Mouse (Mus musculus) CD4-positive naive resting alpha-beta T cell, adult 57 days (primary cell): ENCODE measurements around the gene Cd19. TPM values are rescaled to one million over a fixed set of nuclear protein-coding genes. Genes with fewer than 3 reads are reported as not detected.

Source experiments
- total RNA-seq: library from RNA; stranded (reverse); gene quantifications from one replicate; pipeline ENCODE4 v1.2.4, GENCODE M21; 2023

Gene Cd19
- total RNA-seq = 42.7 TPM

GRCm38 (mm10) chr7:126414725-126415124 lies at the start of gene Cd19:
TSS of gene Cd19 (minus strand) at chr7:126414889.

GRCm38 (mm10) chr7:126463004-126463403 lies 48.3 kb upstream of the Cd19 start, which contains the start of gene Atp2a1:
TSS of gene Atp2a1 (minus strand) at chr7:126463108.

DNA sequence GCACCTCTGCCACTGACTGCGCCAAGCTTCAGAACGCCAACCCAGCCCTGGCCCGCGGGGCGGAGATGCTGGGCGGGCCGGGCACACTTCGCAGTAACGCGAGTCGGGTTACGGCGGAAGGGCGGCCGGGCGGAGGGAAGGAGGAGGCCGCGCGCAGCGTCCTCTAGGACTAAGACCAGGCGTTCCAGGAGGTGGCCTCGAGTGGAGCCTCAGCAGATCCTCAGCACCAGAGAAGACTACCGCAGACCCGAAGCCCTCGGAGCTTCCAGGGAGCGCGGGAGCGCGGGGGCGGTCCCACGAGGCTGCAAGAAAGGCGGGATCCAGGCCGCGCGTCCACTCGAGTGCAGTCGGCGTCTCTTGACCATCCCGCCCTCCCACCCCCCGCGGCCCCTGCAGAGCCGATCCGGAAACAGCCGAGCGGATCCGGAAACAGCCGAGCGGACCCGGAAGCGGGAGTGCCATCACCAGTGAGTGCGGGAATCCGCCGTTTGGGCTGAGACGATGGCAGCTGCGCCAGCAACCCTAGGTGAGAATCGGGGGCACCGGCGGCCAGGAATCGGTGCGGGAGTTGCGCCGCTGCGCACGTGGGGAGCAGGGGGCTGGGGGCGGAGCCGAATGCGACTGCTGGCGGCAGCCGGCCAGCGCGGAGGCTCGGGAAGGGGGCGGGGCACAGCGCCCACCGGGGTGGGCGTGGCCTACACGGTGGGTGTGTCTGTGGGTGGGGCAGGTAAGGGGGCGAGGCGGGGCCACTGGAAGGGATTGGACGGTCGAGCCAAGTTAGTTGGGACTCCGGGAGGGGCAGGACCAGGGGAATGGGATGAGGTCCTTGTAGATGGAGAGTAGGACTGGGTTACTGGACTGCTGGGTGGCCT lies 14.2 kb upstream of the Cd19 start, which contains the start of gene Rabep2:
Gene Rabep2 (plus strand): TSS at position 129 of the 872 bp plus-strand sequence.

GRCm38 (mm10) chr7:126396298-126397119 lies 18.2 kb downstream of the Cd19 start, which contains the start of gene Nfatc2ip:
TSS of gene Nfatc2ip (minus strand) at chr7:126396737.

GRCm38 (mm10) chr7:126377278-126378158 lies 37.2 kb downstream of the Cd19 start, which contains the start of gene Spns1:
TSS of gene Spns1 (minus strand) at chr7:126377450.

DNA sequence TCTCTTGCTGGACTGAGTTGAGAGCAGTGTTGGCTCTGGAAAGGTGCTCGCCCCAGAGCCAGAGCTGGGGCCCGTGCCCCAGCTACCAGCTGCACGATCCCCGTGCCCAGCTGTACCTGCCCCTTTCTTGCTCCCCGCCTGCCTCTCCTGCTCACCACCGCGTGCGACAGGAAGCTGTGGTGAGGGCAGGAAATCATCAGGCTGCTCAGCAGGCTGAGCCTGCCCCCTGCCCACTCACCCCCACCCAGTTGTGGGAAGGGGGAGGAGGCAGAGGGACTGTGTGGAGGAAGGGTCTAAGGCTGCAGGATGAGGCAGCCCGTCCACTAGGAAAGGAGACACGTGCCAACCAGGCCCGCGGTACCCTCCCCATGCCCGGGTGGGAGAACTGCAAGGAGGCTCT lies 45.3 kb downstream of the Cd19 start, which contains the start of gene Lat:
Gene Lat (minus strand): TSS at position 178 of the 400 bp plus-strand sequence.

Other genes with a start within 250 kb of the Cd19 start
- gene Xpo6, start 214.4 kb downstream of the Cd19 start, total RNA-seq = 211 TPM
- gene Sbk1, start 142.3 kb downstream of the Cd19 start, total RNA-seq = 50.2 TPM
- gene Lat, start 45.3 kb downstream of the Cd19 start, total RNA-seq = 698 TPM
- 85.7 TPM for gene Spns1, start 37.4 kb downstream of the Cd19 start, total RNA-seq
- gene Nfatc2ip, start 18.2 kb downstream of the Cd19 start, total RNA-seq = 22.7 TPM
- 35.2 TPM for gene Rabep2, start 13.9 kb upstream of the Cd19 start, total RNA-seq
- gene Atp2a1, start 48.2 kb upstream of the Cd19 start, total RNA-seq = 0.86 TPM
- gene Sh2b1, start 60.5 kb upstream of the Cd19 start, total RNA-seq = 95.6 TPM
- gene Tufm, start 72.5 kb upstream of the Cd19 start, total RNA-seq = 49.0 TPM
- gene Atxn2l, start 88.5 kb upstream of the Cd19 start, total RNA-seq = 222 TPM
- gene Eif3c, start 151.5 kb upstream of the Cd19 start, total RNA-seq = 131 TPM
- gene Apobr, start 170.1 kb upstream of the Cd19 start, total RNA-seq = 6.9 TPM
- 108 TPM for gene Cln3, start 170.9 kb upstream of the Cd19 start, total RNA-seq
- gene Il27, start 180.1 kb upstream of the Cd19 start, total RNA-seq = not detected
- 1.3 TPM for gene Nupr1, start 216.0 kb upstream of the Cd19 start, total RNA-seq
- gene Sgf29, start 234.4 kb upstream of the Cd19 start, total RNA-seq = 70.0 TPM